Mouse (Mus musculus) lung, embryonic 15.5 days (tissue): Measurements from ENCODE around the gene Il1f5. TPM values are rescaled to one million over a fixed set of nuclear protein-coding genes. Genes with fewer than 3 reads are reported as not detected.

Experiments used
- polyA plus RNA-seq: library from polyadenylated mRNA; unstranded; fragments of >200 nt; fragmentation: Nextera tagmentation; extraction: Ambion mirVana; gene quantifications from 2 replicates; pipeline ENCODE4 v1.2.1, GENCODE M21; 2015

The Il1f5 gene
- polyA plus RNA-seq, 1 experiment from 2014 or later = not detected

Other genes starting within 250 kb of the Il1f5 start
- 0.74 and 1.2 TPM in 2 replicates for gene Hnmt, start 227.6 kb upstream of the Il1f5 start, polyA plus RNA-seq
- not detected in 2 replicates for gene Tbpl2, start 180.4 kb upstream of the Il1f5 start, polyA plus RNA-seq
- not detected in 2 replicates for gene Il1f8, start 123.8 kb upstream of the Il1f5 start, polyA plus RNA-seq
- gene Il1f9, start 90.5 kb upstream of the Il1f5 start, polyA plus RNA-seq = not detected in 2 replicates
- gene Il1f6, start 61.5 kb upstream of the Il1f5 start, polyA plus RNA-seq = not detected in 2 replicates
- gene Il1f10, start 14.2 kb downstream of the Il1f5 start, polyA plus RNA-seq = not detected in 2 replicates
- gene Il1rn, start 59.9 kb downstream of the Il1f5 start, polyA plus RNA-seq = 0.42 and 0.84 TPM in 2 replicates
- gene Psd4, start 90.6 kb downstream of the Il1f5 start, polyA plus RNA-seq = 2.3 and 2.8 TPM in 2 replicates
- 0.22 TPM in 1 of 2 replicates, not detected in the other for gene Pax8, start 198.6 kb downstream of the Il1f5 start, polyA plus RNA-seq